Mouse (Mus musculus): Measurements from ENCODE around the gene Erbin. TPM values are rescaled to one million over a fixed set of nuclear protein-coding genes. Genes with fewer than 3 reads are reported as not detected.

Erbin gene
- polyA plus RNA-seq, 1 experiment from 2014 or later, result 8.8 TPM

- H3K9ac ChIP-seq (replicated peaks; ENCODE audit: low read depth, low read length), result no peak overlapping the region
- ATAC-seq, result no peak
- H3K27me3 ChIP-seq (replicated peaks; ENCODE audit: control insufficient read depth, insufficient read depth, low read length), result no peaks in the 10 kb centered on the region
- no peak overlapping the region for H3K27ac ChIP-seq (ENCODE audit: low read length)
- no peak overlapping the region for H3K4me3 ChIP-seq (replicated peaks; ENCODE audit: low read length)
- H3K4me1 ChIP-seq (replicated peaks; ENCODE audit: control insufficient read depth, insufficient read depth, low read length), result no peaks in the 10 kb centered on the region
- H3K36me3 ChIP-seq (ENCODE audit: control insufficient read depth, insufficient read depth), result peaks cover 13% of the 10 kb centered on the region
- H3K9me3 ChIP-seq (ENCODE audit: control insufficient read depth, low read length), result no peaks in the 10 kb centered on the region
- 96% methylated on average over 5 of the region's 5 CpGs for WGBS
- no peak overlapping the region for H3K4me2 ChIP-seq (ENCODE audit: low read length)
Measured at GRCm38 (mm10) chr13:103841287-103842201, 78.8 kb downstream of the Erbin start.

GRCm38 (mm10) chr13:103838619-103839018 is 81.7 kb downstream of the Erbin start:
- Histone ChIP-seq H3K27me3 (replicated peaks; ENCODE audit: control insufficient read depth, insufficient read depth, low read length) (no peaks in the 10 kb centered on the region), H3K4me1 (replicated peaks; ENCODE audit: control insufficient read depth, insufficient read depth, low read length) (no peaks in the 10 kb centered on the region), H3K4me3 (replicated peaks; ENCODE audit: low read length) (no peak overlapping the region), H3K4me2 (ENCODE audit: low read length) (no peak overlapping the region), H3K36me3 (ENCODE audit: control insufficient read depth, insufficient read depth) (peaks cover 13% of the 10 kb centered on the region), H3K9ac (replicated peaks; ENCODE audit: low read depth, low read length) (no peak overlapping the region), H3K9me3 (ENCODE audit: control insufficient read depth, low read length) (no peaks in the 10 kb centered on the region), H3K27ac (ENCODE audit: low read length) (no peak overlapping the region)
- no peak for ATAC-seq
- 56% methylated on average over 2 of the region's 2 CpGs for WGBS

GRCm38 (mm10) chr13:103829623-103830135 is 90.6 kb downstream of the Erbin start:
- no peaks in the 10 kb centered on the region for H3K27me3 ChIP-seq (replicated peaks; ENCODE audit: control insufficient read depth, insufficient read depth, low read length)
- no peaks in the 10 kb centered on the region for H3K4me1 ChIP-seq (replicated peaks; ENCODE audit: control insufficient read depth, insufficient read depth, low read length)
- WGBS, result 94% methylated on average over 2 of the region's 2 CpGs
- H3K4me3 ChIP-seq (replicated peaks; ENCODE audit: low read length), result no peak overlapping the region
- ATAC-seq, result no peak
- no peaks in the 10 kb centered on the region for H3K9me3 ChIP-seq (ENCODE audit: control insufficient read depth, low read length)
- H3K36me3 ChIP-seq (ENCODE audit: control insufficient read depth, insufficient read depth), result 0 out of 2 replicates have a peak, but pooled peaks cover 2% of the 10 kb centered on the region
- no peak overlapping the region for H3K9ac ChIP-seq (replicated peaks; ENCODE audit: low read depth, low read length)
- H3K27ac ChIP-seq (ENCODE audit: low read length), result no peak overlapping the region
- no peak overlapping the region for H3K4me2 ChIP-seq (ENCODE audit: low read length)

GRCm38 (mm10) chr13:103822270-103822669 is 98.0 kb downstream of the Erbin start:
- no peaks in the 10 kb centered on the region for H3K27me3 ChIP-seq (replicated peaks; ENCODE audit: control insufficient read depth, insufficient read depth, low read length)
- no peaks in the 10 kb centered on the region for H3K4me1 ChIP-seq (replicated peaks; ENCODE audit: control insufficient read depth, insufficient read depth, low read length)
- no peaks in the 10 kb centered on the region for H3K9me3 ChIP-seq (ENCODE audit: control insufficient read depth, low read length)
- H3K36me3 ChIP-seq (ENCODE audit: control insufficient read depth, insufficient read depth), result peaks cover 5% of the 10 kb centered on the region; the same call in 1 of the 2 replicates
- H3K9ac ChIP-seq (replicated peaks; ENCODE audit: low read depth, low read length), result no peak overlapping the region
- WGBS, result 95% methylated on average over 1 of the region's 1 CpGs
- H3K27ac ChIP-seq (ENCODE audit: low read length), result no peak overlapping the region
- no peak overlapping the region for H3K4me2 ChIP-seq (ENCODE audit: low read length)
- ATAC-seq, result no peak
- H3K4me3 ChIP-seq (replicated peaks; ENCODE audit: low read length), result no peak overlapping the region

- Histone ChIP-seq H3K27me3 (replicated peaks; ENCODE audit: control insufficient read depth, insufficient read depth, low read length) (no peaks in the 10 kb centered on the region), H3K27ac (ENCODE audit: low read length) (no peak overlapping the region), H3K4me2 (ENCODE audit: low read length) (no peak overlapping the region), H3K9ac (replicated peaks; ENCODE audit: low read depth, low read length) (no peak overlapping the region), H3K4me1 (replicated peaks; ENCODE audit: control insufficient read depth, insufficient read depth, low read length) (no peaks in the 10 kb centered on the region), H3K4me3 (replicated peaks; ENCODE audit: low read length) (no peak overlapping the region), H3K9me3 (ENCODE audit: control insufficient read depth, low read length) (no peaks in the 10 kb centered on the region), H3K36me3 (ENCODE audit: control insufficient read depth, insufficient read depth) (peaks cover 3% of the 10 kb centered on the region; the same call in 1 of the 2 replicates)
- WGBS, result 80% methylated on average over 5 of the region's 5 CpGs
- no peak for ATAC-seq
Measured at GRCm38 (mm10) chr13:103819377-103819776, 100.9 kb downstream of the Erbin start.

GRCm38 (mm10) chr13:103817935-103818334 is 102.4 kb downstream of the Erbin start:
- H3K4me1 ChIP-seq (replicated peaks; ENCODE audit: control insufficient read depth, insufficient read depth, low read length), result no peaks in the 10 kb centered on the region
- no peak overlapping the region for H3K27ac ChIP-seq (ENCODE audit: low read length)
- no peaks in the 10 kb centered on the region for H3K27me3 ChIP-seq (replicated peaks; ENCODE audit: control insufficient read depth, insufficient read depth, low read length)
- no peak for ATAC-seq
- no peak overlapping the region for H3K4me2 ChIP-seq (ENCODE audit: low read length)
- H3K9me3 ChIP-seq (ENCODE audit: control insufficient read depth, low read length), result no peaks in the 10 kb centered on the region
- H3K4me3 ChIP-seq (replicated peaks; ENCODE audit: low read length), result no peak overlapping the region
- H3K36me3 ChIP-seq (ENCODE audit: control insufficient read depth, insufficient read depth), result peaks cover 3% of the 10 kb centered on the region; the same call in 1 of the 2 replicates
- no peak overlapping the region for H3K9ac ChIP-seq (replicated peaks; ENCODE audit: low read depth, low read length)
- WGBS, result 97% methylated on average over 3 of the region's 3 CpGs

DNA sequence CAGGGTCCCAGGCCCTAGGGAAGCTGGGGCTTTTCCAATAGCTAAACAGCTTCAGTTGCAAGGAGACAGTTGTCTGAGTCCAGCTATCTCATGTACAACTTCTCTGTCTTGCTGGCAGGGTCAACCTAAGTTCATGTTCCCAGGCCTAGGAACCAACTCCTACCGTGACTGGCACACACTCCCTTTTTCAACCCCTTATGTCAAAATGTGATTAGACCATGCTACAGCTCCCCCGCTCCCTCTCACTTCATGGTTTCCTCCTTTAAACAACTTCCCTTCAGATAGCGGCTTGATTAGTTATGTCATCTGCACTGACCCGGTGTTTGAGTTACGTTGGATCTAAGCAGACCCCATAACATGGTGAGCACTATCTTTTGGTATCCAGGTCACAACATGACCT is 112.8 kb downstream of the Erbin start:
- no peak overlapping the region for H3K4me3 ChIP-seq (replicated peaks; ENCODE audit: low read length)
- H3K4me2 ChIP-seq (ENCODE audit: low read length), result no peak overlapping the region
- H3K4me1 ChIP-seq (replicated peaks; ENCODE audit: control insufficient read depth, insufficient read depth, low read length), result peaks cover 23% of the 10 kb centered on the region
- H3K9ac ChIP-seq (replicated peaks; ENCODE audit: low read depth, low read length), result no peak overlapping the region
- H3K36me3 ChIP-seq (ENCODE audit: control insufficient read depth, insufficient read depth), result no peaks in the 10 kb centered on the region
- H3K27ac ChIP-seq (ENCODE audit: low read length), result no peak overlapping the region
- H3K9me3 ChIP-seq (ENCODE audit: control insufficient read depth, low read length), result no peaks in the 10 kb centered on the region
- ATAC-seq, result no peak
- 91% methylated on average over 5 of the region's 5 CpGs for WGBS
- no peaks in the 10 kb centered on the region for H3K27me3 ChIP-seq (replicated peaks; ENCODE audit: control insufficient read depth, insufficient read depth, low read length)

GRCm38 (mm10) chr13:103806210-103806851 is 114.0 kb downstream of the Erbin start:
- WGBS, result 11% methylated on average over 6 of the region's 6 CpGs
- Histone ChIP-seq H3K9me3 (ENCODE audit: control insufficient read depth, low read length) (no peaks in the 10 kb centered on the region), H3K27me3 (replicated peaks; ENCODE audit: control insufficient read depth, insufficient read depth, low read length) (no peaks in the 10 kb centered on the region), H3K4me2 (ENCODE audit: low read length) (peak overlapping the region; percentile 16; the same call in 1 of the 2 replicates), H3K4me1 (replicated peaks; ENCODE audit: control insufficient read depth, insufficient read depth, low read length) (peaks cover 23% of the 10 kb centered on the region), H3K9ac (replicated peaks; ENCODE audit: low read depth, low read length) (no peak overlapping the region), H3K4me3 (replicated peaks; ENCODE audit: low read length) (no peak overlapping the region), H3K36me3 (ENCODE audit: control insufficient read depth, insufficient read depth) (no peaks in the 10 kb centered on the region), H3K27ac (ENCODE audit: low read length) (peak overlapping the region; percentile 86)
- peak; percentile 97 for ATAC-seq

DNA sequence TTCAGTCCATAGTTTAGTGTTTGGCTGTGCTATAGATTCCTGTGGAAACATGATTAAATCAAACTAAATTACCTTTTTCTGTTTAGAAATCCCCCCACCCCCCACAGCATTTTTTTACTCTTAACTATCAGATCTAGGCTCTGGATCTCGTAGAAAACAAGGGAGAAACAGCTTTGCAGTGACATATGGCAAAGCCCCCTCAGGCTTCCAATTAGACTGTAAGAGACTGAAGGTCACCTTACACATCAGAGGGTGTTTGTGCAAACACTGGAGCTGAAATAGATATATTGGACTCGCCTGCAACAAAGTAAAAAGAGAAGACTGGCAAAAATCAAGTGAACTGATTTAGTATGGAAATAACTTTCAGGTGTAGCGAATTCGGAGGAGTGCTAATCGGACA is 116.6 kb downstream of the Erbin start:
- H3K9ac ChIP-seq (replicated peaks; ENCODE audit: low read depth, low read length), result no peak overlapping the region
- WGBS, result 60% methylated on average over 5 of the region's 5 CpGs
- H3K9me3 ChIP-seq (ENCODE audit: control insufficient read depth, low read length), result no peaks in the 10 kb centered on the region
- peaks cover 23% of the 10 kb centered on the region for H3K4me1 ChIP-seq (replicated peaks; ENCODE audit: control insufficient read depth, insufficient read depth, low read length)
- H3K36me3 ChIP-seq (ENCODE audit: control insufficient read depth, insufficient read depth), result no peaks in the 10 kb centered on the region
- no peak overlapping the region for H3K4me3 ChIP-seq (replicated peaks; ENCODE audit: low read length)
- no peak overlapping the region for H3K27ac ChIP-seq (ENCODE audit: low read length)
- no peak for ATAC-seq
- no peak overlapping the region for H3K4me2 ChIP-seq (ENCODE audit: low read length)
- no peaks in the 10 kb centered on the region for H3K27me3 ChIP-seq (replicated peaks; ENCODE audit: control insufficient read depth, insufficient read depth, low read length)
